Mouse (Mus musculus) midbrain, embryonic 10.5 days (tissue): ENCODE measurements around the gene Rgl1. TPM values are rescaled to one million over a fixed set of nuclear protein-coding genes. Genes with fewer than 3 reads are reported as not detected.

ENCODE experiments used
- DNase-seq: peaks from one replicate; pipeline ENCODE4 v3.0.0-alpha.2; 2017; ENCODE audit warnings: low spot score
- H3K27ac ChIP-seq: fragments of 300-500 bp; sonication (generic); replicated peaks from 2 replicates; pipeline ENCODE4 v1.5.1; 2016; ENCODE audit warnings: mild to moderate bottlenecking
- H3K27me3 ChIP-seq: fragments of 300-500 bp; sonication (generic); 2 replicates; pipeline ENCODE4 v1.6.1; 2016; ENCODE audit warnings: low read depth, mild to moderate bottlenecking; ENCODE audit not compliant: poor library complexity, severe bottlenecking
- H3K36me3 ChIP-seq: fragments of 300-500 bp; sonication (generic); 2 replicates; pipeline ENCODE4 v1.6.1; 2016; ENCODE audit warnings: mild to moderate bottlenecking, moderate library complexity
- H3K4me1 ChIP-seq: fragments of 300-500 bp; sonication (generic); 2 replicates; pipeline ENCODE4 v1.6.1; 2016
- H3K4me3 ChIP-seq: fragments of 300-500 bp; sonication (generic); 2 replicates; pipeline ENCODE4 v1.5.1; 2016; ENCODE audit warnings: mild to moderate bottlenecking, moderate library complexity
- H3K9me3 ChIP-seq: fragments of 300-500 bp; sonication (generic); replicated peaks from 2 replicates; pipeline ENCODE4 v1.6.1; 2016; ENCODE audit warnings: mild to moderate bottlenecking
- WGBS: fragments of 180-500 bp; shearing (Covaris S2); methylation state at CpG from one replicate; pipeline ENCODE4 v1.1.7; 2016; 5-methylcytosine and 5-hydroxymethylcytosine counted together
- polyA plus RNA-seq: library from polyadenylated mRNA; unstranded; fragments of >200 nt; fragmentation: Nextera tagmentation; extraction: Ambion mirVana; gene quantifications from 2 replicates; pipeline ENCODE4 v1.2.1, GENCODE M21; 2016

The Rgl1 gene
- polyA plus RNA-seq, 1 experiment from 2014 or later, result 23.2 TPM

GRCm38 (mm10) chr1:152593831-152594549, 172.2 kb downstream of the Rgl1 start:
- peaks cover 8% of the 10 kb centered on the region for H3K36me3 ChIP-seq
- WGBS, result 90% methylated on average over 9 of the region's 9 CpGs
- H3K9me3 ChIP-seq, result no peaks in the 10 kb centered on the region
- H3K27me3 ChIP-seq, result no peaks in the 10 kb centered on the region
- H3K27ac ChIP-seq, result no peak overlapping the region
- H3K4me1 ChIP-seq, result peaks cover 23% of the 10 kb centered on the region
- no peak overlapping the region for H3K4me3 ChIP-seq
- no peak for DNase-seq

GRCm38 (mm10) chr1:152593382-152593781, 172.8 kb downstream of the Rgl1 start:
- peaks cover 17% of the 10 kb centered on the region for H3K4me1 ChIP-seq
- 92% methylated on average over 7 of the region's 7 CpGs for WGBS

GRCm38 (mm10) chr1:152592609-152593008, 173.5 kb downstream of the Rgl1 start:
- H3K4me3 ChIP-seq, result no peak overlapping the region
- no peaks in the 10 kb centered on the region for H3K9me3 ChIP-seq
- no peak overlapping the region for H3K27ac ChIP-seq
- WGBS, result 90% methylated on average over 6 of the region's 6 CpGs
- no peak for DNase-seq
- peaks cover 16% of the 10 kb centered on the region for H3K4me1 ChIP-seq
- no peaks in the 10 kb centered on the region for H3K27me3 ChIP-seq
- H3K36me3 ChIP-seq, result peaks cover 8% of the 10 kb centered on the region

More at GRCm38 (mm10) chr1:152593382-152593781, 172.8 kb downstream of the Rgl1 start:
- Histone ChIP-seq H3K9me3 (no peaks in the 10 kb centered on the region), H3K27me3 (no peaks in the 10 kb centered on the region), H3K36me3 (peaks cover 8% of the 10 kb centered on the region), H3K27ac (no peak overlapping the region), H3K4me3 (no peak overlapping the region)
- no peak for DNase-seq

GRCm38 (mm10) chr1:152591746-152592498, 174.2 kb downstream of the Rgl1 start:
- no peak overlapping the region for H3K27ac ChIP-seq
- no peaks in the 10 kb centered on the region for H3K9me3 ChIP-seq
- 92% methylated on average over 15 of the region's 15 CpGs for WGBS
- peaks cover 8% of the 10 kb centered on the region for H3K36me3 ChIP-seq
- no peak overlapping the region for H3K4me3 ChIP-seq
- H3K4me1 ChIP-seq, result peaks cover 16% of the 10 kb centered on the region
- no peaks in the 10 kb centered on the region for H3K27me3 ChIP-seq
- no peak for DNase-seq

- no peak overlapping the region for H3K27ac ChIP-seq
- H3K4me1 ChIP-seq, result peaks cover 16% of the 10 kb centered on the region
Measured at GRCm38 (mm10) chr1:152590321-152590720, 175.8 kb downstream of the Rgl1 start.

GRCm38 (mm10) chr1:152589331-152589935, 176.7 kb downstream of the Rgl1 start:
- Histone ChIP-seq H3K36me3 (peaks cover 16% of the 10 kb centered on the region), H3K9me3 (no peaks in the 10 kb centered on the region), H3K4me3 (no peak overlapping the region), H3K27ac (0 out of 2 replicates have a peak overlapping the region, but pooled peaks have one; percentile 33), H3K27me3 (no peaks in the 10 kb centered on the region), H3K4me1 (peaks cover 16% of the 10 kb centered on the region)
- no peak for DNase-seq
- WGBS, result 61% methylated on average over 9 of the region's 9 CpGs

More at GRCm38 (mm10) chr1:152590321-152590720, 175.8 kb downstream of the Rgl1 start:
- no peaks in the 10 kb centered on the region for H3K27me3 ChIP-seq
- no peak overlapping the region for H3K4me3 ChIP-seq
- no peak for DNase-seq
- no peaks in the 10 kb centered on the region for H3K9me3 ChIP-seq
- WGBS, result 78% methylated on average over 5 of the region's 5 CpGs
- peaks cover 16% of the 10 kb centered on the region for H3K36me3 ChIP-seq

GRCm38 (mm10) chr1:152587431-152587830, 178.7 kb downstream of the Rgl1 start:
- peaks cover 26% of the 10 kb centered on the region for H3K4me1 ChIP-seq
- DNase-seq, result no peak
- 84% methylated on average over 3 of the region's 3 CpGs for whole genome bisulfite sequencing

GRCm38 (mm10) chr1:152585385-152585984, 180.7 kb downstream of the Rgl1 start:
- Histone ChIP-seq H3K4me1 (peaks cover 43% of the 10 kb centered on the region), H3K27me3 (peaks cover 23% of the 10 kb centered on the region), H3K4me3 (no peak overlapping the region), H3K27ac (no peak overlapping the region), H3K36me3 (peaks cover 8% of the 10 kb centered on the region), H3K9me3 (no peaks in the 10 kb centered on the region)
- 80% methylated on average over 7 of the region's 7 CpGs for WGBS
- no peak for DNase-seq

More at GRCm38 (mm10) chr1:152587431-152587830, 178.7 kb downstream of the Rgl1 start:
- peaks cover 5% of the 10 kb centered on the region; the same call in 1 of the 2 replicates for H3K27me3 ChIP-seq
- peaks cover 10% of the 10 kb centered on the region for H3K36me3 ChIP-seq
- H3K27ac ChIP-seq, result no peak overlapping the region
- H3K9me3 ChIP-seq, result no peaks in the 10 kb centered on the region
- no peak overlapping the region for H3K4me3 ChIP-seq

GRCm38 (mm10) chr1:152584933-152585332, 181.2 kb downstream of the Rgl1 start:
- Histone ChIP-seq H3K9me3 (no peaks in the 10 kb centered on the region), H3K4me3 (no peak overlapping the region), H3K27me3 (peaks cover 29% of the 10 kb centered on the region), H3K27ac (no peak overlapping the region), H3K36me3 (peaks cover 8% of the 10 kb centered on the region), H3K4me1 (peaks cover 40% of the 10 kb centered on the region)
- DNase-seq, result no peak
- 87% methylated on average over 8 of the region's 8 CpGs for WGBS

GRCm38 (mm10) chr1:152581127-152581905, 184.8 kb downstream of the Rgl1 start:
- Histone ChIP-seq H3K4me3 (no peak overlapping the region), H3K27me3 (peaks cover 57% of the 10 kb centered on the region), H3K36me3 (peaks cover 4% of the 10 kb centered on the region), H3K9me3 (no peaks in the 10 kb centered on the region), H3K4me1 (peaks cover 60% of the 10 kb centered on the region), H3K27ac (peak overlapping the region; percentile 49; the same call in 1 of the 2 replicates)
- no peak for DNase-seq
- 81% methylated on average over 13 of the region's 13 CpGs for WGBS

- no peaks in the 10 kb centered on the region for H3K36me3 ChIP-seq
- H3K27ac ChIP-seq, result 0 out of 2 replicates have a peak overlapping the region, but pooled peaks have one; percentile 9
- no peaks in the 10 kb centered on the region for H3K9me3 ChIP-seq
- H3K4me1 ChIP-seq, result peaks cover 83% of the 10 kb centered on the region
- no peak overlapping the region for H3K4me3 ChIP-seq
- peaks cover 81% of the 10 kb centered on the region for H3K27me3 ChIP-seq
- no peak for DNase-seq
- WGBS, result 71% methylated on average over 5 of the region's 5 CpGs
Measured at GRCm38 (mm10) chr1:152578944-152579343, 187.2 kb downstream of the Rgl1 start.
